Mouse (Mus musculus) heart, embryonic 14.5 days (tissue): ENCODE results near the gene S100a5. TPM values are rescaled to one million over a fixed set of nuclear protein-coding genes. Genes with fewer than 3 reads are reported as not detected.

ENCODE experiments used
- ATAC-seq: fragments of 200-750 bp; cut with Nextera tagmentation; 2 replicates; pipeline ENCODE4 v1.8.0; 2017; ENCODE audit warnings: low read depth, moderate TSS enrichment; ENCODE audit not compliant: insufficient number of reproducible peaks, insufficient read depth, low FRiP score
- H3K27ac ChIP-seq, 2 experiments: fragments of 200-500 bp in 1 of 2; fragments of 300-500 bp in 1 of 2; sonication (generic) in 1 of 2; replicated peaks in 1 of 2; 2 replicates each; pipeline ENCODE4 v1.5.1; 2012 to 2014; ENCODE audit warnings: low read depth in 2 of 2, low read length in 2 of 2, control low read depth in 1 of 2, mild to moderate bottlenecking in 1 of 2, mixed read lengths in 1 of 2; ENCODE audit not compliant: control insufficient read depth in 1 of 2, insufficient read depth in 1 of 2
- H3K27me3 ChIP-seq: fragments of 300-500 bp; sonication (generic); 2 replicates; pipeline ENCODE4 v1.6.1; 2014; ENCODE audit warnings: mild to moderate bottlenecking, low read length, control low read depth; ENCODE audit not compliant: control insufficient read depth, insufficient read depth
- H3K36me3 ChIP-seq: fragments of 300-500 bp; sonication (generic); 2 replicates; pipeline ENCODE4 v1.6.1; 2014; ENCODE audit warnings: mild to moderate bottlenecking, control low read depth, low read length, mixed read lengths; ENCODE audit not compliant: control insufficient read depth, insufficient read depth
- H3K4me1 ChIP-seq, 2 experiments: fragments of 200-500 bp in 1 of 2; fragments of 300-500 bp in 1 of 2; sonication (generic) in 1 of 2; 2 replicates each; pipeline ENCODE4 v1.6.1; 2012 to 2014; ENCODE audit warnings: low read length in 2 of 2, control low read depth in 1 of 2, mixed read lengths in 1 of 2; ENCODE audit not compliant: control insufficient read depth in 2 of 2, insufficient read depth in 2 of 2
- H3K4me2 ChIP-seq: fragments of 300-500 bp; sonication (generic); 2 replicates; pipeline ENCODE4 v1.6.1; 2014; ENCODE audit warnings: mild to moderate bottlenecking, low read length
- H3K4me3 ChIP-seq, 2 experiments: fragments of 200-500 bp in 1 of 2; fragments of 300-500 bp in 1 of 2; sonication (generic) in 1 of 2; 2 replicates each; pipeline ENCODE4 v1.5.1; 2012 to 2014; ENCODE audit warnings: low read length in 2 of 2, mild to moderate bottlenecking in 2 of 2, control low read depth in 1 of 2, low read depth in 1 of 2, moderate library complexity in 1 of 2; ENCODE audit not compliant: control insufficient read depth in 1 of 2, insufficient read depth in 1 of 2
- H3K9ac ChIP-seq: fragments of 300-500 bp; sonication (generic); 2 replicates; pipeline ENCODE4 v1.6.1; 2014; ENCODE audit warnings: mild to moderate bottlenecking, low read length
- H3K9me3 ChIP-seq: fragments of 300-500 bp; sonication (generic); 2 replicates; pipeline ENCODE4 v1.6.1; 2016; ENCODE audit warnings: low read length, control low read depth; ENCODE audit not compliant: control insufficient read depth
- WGBS: fragments of 180-500 bp; shearing (Covaris S2); extraction: QIAGEN DNeasy Blood & Tissue Kit; methylation state at CpG from one replicate; pipeline ENCODE4 v1.1.7; 2014; 5-methylcytosine and 5-hydroxymethylcytosine counted together
- polyA plus RNA-seq: library from polyadenylated mRNA; unstranded; fragments of >200 nt; fragmentation: Nextera tagmentation; extraction: Ambion mirVana; gene quantifications from 2 replicates; pipeline ENCODE4 v1.2.1, GENCODE M21; 2014

Gene S100a5
- polyA plus RNA-seq, 1 experiment from 2014 or later: not detected

- H3K27ac ChIP-seq: no peak overlapping the region
- H3K4me3 ChIP-seq: no peak overlapping the region
- 81% methylated on average over 6 of the region's 6 CpGs for WGBS
- no peaks in the 10 kb centered on the region for H3K27me3 ChIP-seq
- no peaks in the 10 kb centered on the region for H3K9me3 ChIP-seq
- ATAC-seq: no peak
- no peaks in the 10 kb centered on the region for H3K36me3 ChIP-seq
- no peak overlapping the region for H3K4me2 ChIP-seq
- no peak overlapping the region for H3K9ac ChIP-seq
- H3K4me1 ChIP-seq: peaks cover 16 to 22% of the 10 kb centered on the region in 2 experiments
Measured at GRCm38 (mm10) chr3:90600036-90600435, 8.3 kb upstream of the S100a5 start.

- Histone ChIP-seq H3K9me3 (no peaks in the 10 kb centered on the region), H3K27me3 (no peaks in the 10 kb centered on the region), H3K9ac (no peak overlapping the region), H3K27ac (no peak overlapping the region), H3K4me2 (no peak overlapping the region), H3K4me3 (no peak overlapping the region), H3K4me1 (peaks cover 16 to 22% of the 10 kb centered on the region in 2 experiments), H3K36me3 (no peaks in the 10 kb centered on the region)
- ATAC-seq: no peak
- 62% methylated on average over 8 of the region's 8 CpGs for WGBS
Measured at GRCm38 (mm10) chr3:90600458-90601195, 7.7 kb upstream of the S100a5 start.

GRCm38 (mm10) chr3:90601486-90602110 is 6.7 kb upstream of the S100a5 start, which contains the start of gene Gm42674:
Gene Gm42674 (plus strand): TSS chr3:90601904.
- no peak for ATAC-seq
- H3K27me3 ChIP-seq: no peaks in the 10 kb centered on the region
- H3K4me3 ChIP-seq: no peak within 1 kb of the TSS
- no peaks in the 10 kb centered on the region for H3K36me3 ChIP-seq
- peaks cover 16 to 22% of the 10 kb centered on the region in 2 experiments for H3K4me1 ChIP-seq
- H3K9ac ChIP-seq: no peak within 1 kb of the TSS
- H3K4me2 ChIP-seq: no peak within 1 kb of the TSS
- no peak within 1 kb of the TSS for H3K27ac ChIP-seq
- WGBS: 62% methylated on average over 11 of the region's 11 CpGs
- no peaks in the 10 kb centered on the region for H3K9me3 ChIP-seq

- no peaks in the 10 kb centered on the region for H3K27me3 ChIP-seq
- H3K27ac ChIP-seq: peak within 1 kb of the TSS; percentile 19 to 51; a peak in 3 of 4 replicates
- H3K4me2 ChIP-seq: no peak within 1 kb of the TSS
- no peak for ATAC-seq
- H3K9ac ChIP-seq: no peak within 1 kb of the TSS
- no peak within 1 kb of the TSS for H3K4me3 ChIP-seq
- no peaks in the 10 kb centered on the region for H3K9me3 ChIP-seq
- 39% methylated on average over 3 of the region's 3 CpGs for WGBS
- H3K4me1 ChIP-seq: peaks cover 16 to 19% of the 10 kb centered on the region in 2 experiments
- H3K36me3 ChIP-seq: no peaks in the 10 kb centered on the region
Measured at GRCm38 (mm10) chr3:90603623-90604022, 4.7 kb upstream of the S100a5 start, which contains the start of gene S100a4. Gene S100a4 (plus strand): TSS chr3:90603771.

GRCm38 (mm10) chr3:90604416-90604815 is 3.9 kb upstream of the S100a5 start:
- Histone ChIP-seq H3K4me2 (no peak overlapping the region), H3K9ac (no peak overlapping the region), H3K4me1 (peaks cover 16 to 19% of the 10 kb centered on the region in 2 experiments), H3K4me3 (no peak overlapping the region), H3K36me3 (no peaks in the 10 kb centered on the region), H3K9me3 (no peaks in the 10 kb centered on the region), H3K27ac (peak overlapping the region; percentile 19 to 51; a peak in 2 of 4 replicates), H3K27me3 (no peaks in the 10 kb centered on the region)
- peak; percentile 46; the same call in 1 of the 2 replicates for ATAC-seq
- 16% methylated on average over 4 of the region's 4 CpGs for WGBS

- no peaks in the 10 kb centered on the region for H3K9me3 ChIP-seq
- H3K27ac ChIP-seq: 0 out of 4 replicates have a peak overlapping the region, but pooled peaks of 1 of the 2 experiments have one; percentile 51
- no peak overlapping the region for H3K9ac ChIP-seq
- no peaks in the 10 kb centered on the region for H3K36me3 ChIP-seq
- no peaks in the 10 kb centered on the region for H3K27me3 ChIP-seq
- WGBS: 81% methylated on average over 3 of the region's 3 CpGs
- peaks cover 16 to 19% of the 10 kb centered on the region in 2 experiments for H3K4me1 ChIP-seq
- no peak overlapping the region for H3K4me2 ChIP-seq
- ATAC-seq: no peak
- no peak overlapping the region for H3K4me3 ChIP-seq
Measured at GRCm38 (mm10) chr3:90605049-90605448, 3.3 kb upstream of the S100a5 start.

GRCm38 (mm10) chr3:90605736-90606135 is 2.6 kb upstream of the S100a5 start:
- Histone ChIP-seq H3K36me3 (no peaks in the 10 kb centered on the region), H3K27ac (no peak overlapping the region), H3K27me3 (no peaks in the 10 kb centered on the region), H3K9me3 (no peaks in the 10 kb centered on the region), H3K4me2 (no peak overlapping the region), H3K9ac (no peak overlapping the region), H3K4me3 (no peak overlapping the region), H3K4me1 (peaks cover 16% of the 10 kb centered on the region in 2 experiments)
- no peak for ATAC-seq
- WGBS: 75% methylated on average over 2 of the region's 2 CpGs
